Mouse (Mus musculus): ENCODE data around the gene Pfn2. TPM values are rescaled to one million over a fixed set of nuclear protein-coding genes. Genes with fewer than 3 reads are reported as not detected.

The Pfn2 gene
- polyA plus RNA-seq, 1 experiment from 2014 or later, result 183 TPM

Other genes with a start within 250 kb of the Pfn2 start
- gene Commd2, start 196.4 kb downstream of the Pfn2 start, polyA plus RNA-seq (2016; fragmentation: Nextera tagmentation; extraction: Ambion mirVana), result 105 and 107 TPM in 2 replicates
- gene Ankub1, start 155.3 kb downstream of the Pfn2 start, polyA plus RNA-seq (2016; fragmentation: Nextera tagmentation; extraction: Ambion mirVana), result 0.17 TPM in 1 of 2 replicates, not detected in the other
- 43.9 and 46.5 TPM in 2 replicates for gene Rnf13, start 112.0 kb downstream of the Pfn2 start, polyA plus RNA-seq (2016; fragmentation: Nextera tagmentation; extraction: Ambion mirVana)